Mouse (Mus musculus) MEL (cell line): ENCODE measurements at regions not wholly inside any gene's neighbourhood (a gene's known extent, or its start where the extent isn't known, plus 50 kb on each side); places are given as distances from the start of the nearest gene placed in this dataset.

Experiments
- DNase-seq: peaks from one replicate; pipeline ENCODE4 v3.0.0; 2011; ENCODE audit warnings: low read depth, low spot score
- H3K27ac ChIP-seq: 2 replicates; pipeline ENCODE4 v1.5.1; 2012; ENCODE audit warnings: low read depth, mild to moderate bottlenecking, control low read depth, low read length, moderate library complexity; ENCODE audit not compliant: control insufficient read depth
- H3K27me3 ChIP-seq, 2 experiments: fragments of 150-350 bp in 1 of 2; sonication (generic) in 1 of 2; 2 replicates each; pipeline ENCODE4 v1.6.1; 2012; ENCODE audit warnings: low read length in 2 of 2, mild to moderate bottlenecking in 2 of 2, improper control_type of control experiment in 1 of 2, moderate library complexity in 1 of 2; ENCODE audit not compliant: insufficient read depth in 2 of 2, control insufficient read depth in 1 of 2
- H3K36me3 ChIP-seq, 2 experiments: 2 replicates each; pipeline ENCODE4 v1.6.1; 2012 to 2014; ENCODE audit warnings: low read length in 2 of 2, improper control_type of control experiment in 1 of 2, inconsistent platforms in 1 of 2, mild to moderate bottlenecking in 1 of 2; ENCODE audit not compliant: insufficient read depth in 2 of 2, control insufficient read depth in 1 of 2
- H3K4me1 ChIP-seq, 2 experiments: fragments of 150-350 bp in 1 of 2; sonication (generic) in 1 of 2; 2 replicates each; pipeline ENCODE4 v1.6.1; 2012; ENCODE audit warnings: low read length in 2 of 2, improper control_type of control experiment in 1 of 2, mild to moderate bottlenecking in 1 of 2; ENCODE audit not compliant: insufficient read depth in 2 of 2, control insufficient read depth in 1 of 2
- H3K4me3 ChIP-seq, 2 experiments: fragments of 150-350 bp in 1 of 2; sonication (generic) in 1 of 2; 2 replicates each; pipeline ENCODE4 v1.5.1; 2012; ENCODE audit warnings: low read depth in 2 of 2, low read length in 2 of 2, mild to moderate bottlenecking in 2 of 2, moderate library complexity in 2 of 2, control low read depth in 1 of 2, improper control_type of control experiment in 1 of 2; ENCODE audit not compliant: control insufficient read depth in 1 of 2, insufficient read depth in 1 of 2
- H3K79me2 ChIP-seq: 2 replicates; pipeline ENCODE4 v1.6.1; 2012; ENCODE audit warnings: mild to moderate bottlenecking, low read length, moderate library complexity; ENCODE audit not compliant: control insufficient read depth, poor library complexity, insufficient read depth
- H3K9ac ChIP-seq: 2 replicates; pipeline ENCODE4 v1.6.1; 2012; ENCODE audit warnings: low read depth, mild to moderate bottlenecking, control low read depth, low read length, moderate library complexity; ENCODE audit not compliant: control insufficient read depth, poor library complexity, severe bottlenecking
- H3K9me3 ChIP-seq: fragments of 150-350 bp; sonication (generic); replicated peaks from 2 replicates; pipeline ENCODE4 v1.6.1; 2012; ENCODE audit warnings: mild to moderate bottlenecking, low read length, improper control_type of control experiment, moderate library complexity; ENCODE audit not compliant: insufficient read depth
- BHLHE40 ChIP-seq: IDR thresholded peaks from 2 replicates; pipeline ENCODE4 v1.6.1; 2012; ENCODE audit warnings: low read depth, mild to moderate bottlenecking, inconsistent platforms, low read length, improper control_type of control experiment, borderline replicate concordance
- CHD2 ChIP-seq: IDR thresholded peaks from 2 replicates; pipeline ENCODE4 v1.6.1; 2011; ENCODE audit warnings: low read length, improper control_type of control experiment
- ELF1 ChIP-seq: IDR thresholded peaks from 2 replicates; pipeline ENCODE4 v1.6.1; 2014; ENCODE audit warnings: low read depth, mild to moderate bottlenecking, inconsistent platforms, low read length, improper control_type of control experiment, moderate library complexity
- EP300 ChIP-seq, 2 experiments: IDR thresholded peaks; 2 replicates each; pipeline ENCODE4 v1.6.1; 2011; ENCODE audit warnings: improper control_type of control experiment in 2 of 2, low read length in 2 of 2, low read depth in 1 of 2, mild to moderate bottlenecking in 1 of 2
- ETS1 ChIP-seq: IDR thresholded peaks from 2 replicates; pipeline ENCODE4 v1.6.1; 2012; ENCODE audit warnings: low read depth, mild to moderate bottlenecking, inconsistent platforms, low read length, improper control_type of control experiment, moderate library complexity
- GABPA ChIP-seq: IDR thresholded peaks from 2 replicates; pipeline ENCODE4 v1.6.1; 2012; ENCODE audit warnings: low read depth, mild to moderate bottlenecking, inconsistent platforms, low read length, improper control_type of control experiment, moderate library complexity
- GATA1 ChIP-seq: IDR thresholded peaks from 2 replicates; pipeline ENCODE4 v1.6.1; 2011; ENCODE audit warnings: low read depth, low read length, improper control_type of control experiment
- HCFC1 ChIP-seq: IDR thresholded peaks from 2 replicates; pipeline ENCODE4 v1.6.1; 2012; ENCODE audit warnings: low read depth, mild to moderate bottlenecking, inconsistent platforms, low read length, improper control_type of control experiment, moderate library complexity
- JUND ChIP-seq: IDR thresholded peaks from 2 replicates; pipeline ENCODE4 v1.6.1; 2011; ENCODE audit warnings: low read depth, mild to moderate bottlenecking, improper control_type of control experiment, low read length
- MAFK ChIP-seq: IDR thresholded peaks from 2 replicates; pipeline ENCODE4 v1.6.1; 2011; ENCODE audit warnings: low read depth, mild to moderate bottlenecking, low read length, improper control_type of control experiment, borderline replicate concordance
- MAZ ChIP-seq: IDR thresholded peaks from 2 replicates; pipeline ENCODE4 v1.6.1; 2012; ENCODE audit warnings: low read depth, mild to moderate bottlenecking, inconsistent platforms, low read length, improper control_type of control experiment
- MEF2A ChIP-seq: IDR thresholded peaks from 2 replicates; pipeline ENCODE4 v1.6.1; 2014; ENCODE audit warnings: low read depth, mild to moderate bottlenecking, inconsistent platforms, low read length, improper control_type of control experiment; ENCODE audit not compliant: poor library complexity, insufficient replicate concordance, severe bottlenecking; ENCODE audit errors: extremely low read depth
- MXI1 ChIP-seq: IDR thresholded peaks from 2 replicates; pipeline ENCODE4 v1.6.1; 2011; ENCODE audit warnings: mild to moderate bottlenecking, low read depth, low read length, improper control_type of control experiment
- MYB ChIP-seq: IDR thresholded peaks from 2 replicates; pipeline ENCODE4 v1.6.1; 2011; ENCODE audit warnings: mild to moderate bottlenecking, low read depth, low read length, improper control_type of control experiment
- MYC ChIP-seq: IDR thresholded peaks from 2 replicates; pipeline ENCODE4 v1.6.1; 2011; ENCODE audit warnings: low read depth, mild to moderate bottlenecking, low read length, improper control_type of control experiment, moderate library complexity
- NELFE ChIP-seq: IDR thresholded peaks from 2 replicates; pipeline ENCODE4 v1.6.1; 2011; ENCODE audit warnings: low read depth, low read length, improper control_type of control experiment
- POLR2AphosphoS5 ChIP-seq: IDR thresholded peaks from 2 replicates; pipeline ENCODE4 v1.6.1; 2012; ENCODE audit warnings: low read depth, borderline replicate concordance, mild to moderate bottlenecking, inconsistent platforms, low read length, moderate library complexity, mixed read lengths
- RAD21 ChIP-seq: IDR thresholded peaks from 2 replicates; pipeline ENCODE4 v1.6.1; 2011; ENCODE audit warnings: mild to moderate bottlenecking, low read depth, low read length, improper control_type of control experiment
- RCOR1 ChIP-seq: IDR thresholded peaks from 2 replicates; pipeline ENCODE4 v1.6.1; 2012; ENCODE audit warnings: low read depth, mild to moderate bottlenecking, inconsistent platforms, low read length, improper control_type of control experiment
- SMC3 ChIP-seq: IDR thresholded peaks from 2 replicates; pipeline ENCODE4 v1.6.1; 2011; ENCODE audit warnings: low read depth, low read length, improper control_type of control experiment
- TCF12 ChIP-seq: IDR thresholded peaks from 2 replicates; pipeline ENCODE4 v1.6.1; 2014; ENCODE audit warnings: low read depth, mild to moderate bottlenecking, inconsistent platforms, low read length, improper control_type of control experiment, moderate library complexity
- UBTF ChIP-seq: IDR thresholded peaks from 2 replicates; pipeline ENCODE4 v1.6.1; 2012; ENCODE audit warnings: low read depth, mild to moderate bottlenecking, inconsistent platforms, low read length, improper control_type of control experiment, moderate library complexity, borderline replicate concordance; ENCODE audit not compliant: insufficient read depth
- USF2 ChIP-seq, 2 experiments: IDR thresholded peaks; 2 replicates each; pipeline ENCODE4 v1.6.1; 2011 to 2012; ENCODE audit warnings: improper control_type of control experiment in 2 of 2, low read length in 2 of 2, borderline replicate concordance in 1 of 2, inconsistent platforms in 1 of 2, low read depth in 1 of 2, mild to moderate bottlenecking in 1 of 2; ENCODE audit not compliant: insufficient read depth in 1 of 2
- ZKSCAN1 ChIP-seq: IDR thresholded peaks from 2 replicates; pipeline ENCODE4 v1.6.1; 2012; ENCODE audit warnings: low read depth, mild to moderate bottlenecking, inconsistent platforms, low read length, improper control_type of control experiment, moderate library complexity

DNA sequence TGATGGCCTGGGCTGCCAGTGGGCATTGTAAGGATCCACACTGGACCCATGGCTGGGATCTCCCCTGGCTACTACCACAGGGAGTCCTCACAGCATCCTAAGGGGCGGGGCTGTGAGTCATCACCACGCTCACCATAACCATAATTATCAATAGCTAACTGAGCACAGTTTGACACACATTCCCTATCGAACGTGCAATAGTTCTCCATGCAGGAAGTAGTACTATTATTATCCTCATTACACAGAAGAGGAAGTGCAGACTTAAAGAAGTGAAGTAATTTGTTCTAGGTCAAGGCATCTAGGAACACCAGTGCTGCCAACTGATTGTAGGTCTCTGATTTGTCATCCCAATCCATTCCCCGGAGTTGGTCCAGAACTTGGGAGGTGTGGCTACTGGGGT is 84.1 kb upstream of the Trim2 start:
- Histone ChIP-seq H3K4me3 (no peak overlapping the region), H3K36me3 (no peaks in the 10 kb centered on the region), H3K9ac (no peak overlapping the region), H3K79me2 (no peaks in the 10 kb centered on the region), H3K9me3 (no peaks in the 10 kb centered on the region), H3K27me3 (no peaks in the 10 kb centered on the region; a peak in 1 of 4 replicates), H3K27ac (no peak overlapping the region), H3K4me1 (no peaks in the 10 kb centered on the region)
- no peak for DNase-seq
- no peak for TF ChIP-seq JUND
- no peak for TF ChIP-seq EP300 (IDR thresholded peaks at IDR 0.05; ENCODE audit: low read depth in 1 of 2, low read length in 2 of 2)
- no peak for TF ChIP-seq HCFC1
- no peak for TF ChIP-seq ZKSCAN1
- no peak for TF ChIP-seq MYC
- no peak for TF ChIP-seq GATA1
- no peak for TF ChIP-seq GABPA
- TF ChIP-seq POLR2AphosphoS5, result no peak
- no peak for TF ChIP-seq SMC3
- TF ChIP-seq NELFE, result no peak
- TF ChIP-seq MYB, result no peak
- no peak for TF ChIP-seq MEF2A
- no peak for TF ChIP-seq RCOR1
- TF ChIP-seq MXI1, result no peak
- TF ChIP-seq RAD21, result no peak
- no peak for TF ChIP-seq CHD2
- TF ChIP-seq ELF1, result no peak
- TF ChIP-seq TCF12, result no peak
- no peak for TF ChIP-seq ETS1

DNA sequence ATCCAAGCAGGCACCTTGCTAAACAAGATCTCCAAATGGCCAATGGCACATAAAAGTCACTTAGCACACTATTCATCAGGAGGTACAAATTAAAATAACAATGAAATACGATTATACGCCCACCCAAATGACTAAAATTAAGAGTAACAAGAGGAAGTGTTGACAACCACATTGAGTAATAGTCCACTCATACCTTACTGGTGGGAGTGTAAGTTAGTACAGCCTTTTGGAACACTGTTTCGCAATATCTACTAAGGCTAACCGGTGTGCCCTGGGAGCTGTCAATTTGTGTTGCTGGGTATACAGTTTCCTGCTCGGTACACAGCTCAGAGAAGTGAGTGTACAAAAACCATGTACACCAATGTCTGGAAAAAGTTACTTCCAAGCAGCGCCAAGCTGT is 81.8 kb upstream of the Trim2 start:
- DNase-seq, result no peak
- H3K4me3 ChIP-seq, result no peak overlapping the region

More for the DNA sequence above, 81.8 kb upstream of the Trim2 start:
- Histone ChIP-seq H3K9me3 (no peaks in the 10 kb centered on the region), H3K36me3 (no peaks in the 10 kb centered on the region; a peak in 1 of 4 replicates), H3K9ac (no peak overlapping the region), H3K4me1 (peaks cover 0 to 7% of the 10 kb centered on the region in 2 experiments; a peak in 2 of 4 replicates), H3K27ac (no peak overlapping the region), H3K27me3 (no peaks in the 10 kb centered on the region), H3K79me2 (no peaks in the 10 kb centered on the region)
- TF ChIP-seq RCOR1 (no peak), MYC (no peak), ELF1 (no peak), USF2 (IDR thresholded peaks at IDR 0.05; ENCODE audit: borderline replicate concordance in 1 of 2, insufficient read depth in 1 of 2, low read depth in 1 of 2, low read length in 2 of 2) (no peak), BHLHE40 (no peak), GATA1 (no peak), UBTF (no peak), MAZ (no peak), MAFK (no peak), JUND (no peak)
